Mouse (Mus musculus) cortical plate, adult 2 months (tissue): ENCODE measurements around the gene Cdkl4.

Experiments used
- CTCF ChIP-seq: fragments of 200-500 bp; IDR thresholded peaks from 2 replicates; pipeline ENCODE4 v1.5.1; 2011; ENCODE audit warnings: mild to moderate bottlenecking, control low read depth, low read length; ENCODE audit not compliant: insufficient read depth; ENCODE audit errors: extremely low read depth
- POLR2A ChIP-seq: fragments of 200-500 bp; IDR thresholded peaks from 2 replicates; pipeline ENCODE4 v1.6.1; 2011; ENCODE audit warnings: mild to moderate bottlenecking, low read length, control low read depth; ENCODE audit not compliant: insufficient read depth; ENCODE audit errors: extremely low read depth

DNA sequence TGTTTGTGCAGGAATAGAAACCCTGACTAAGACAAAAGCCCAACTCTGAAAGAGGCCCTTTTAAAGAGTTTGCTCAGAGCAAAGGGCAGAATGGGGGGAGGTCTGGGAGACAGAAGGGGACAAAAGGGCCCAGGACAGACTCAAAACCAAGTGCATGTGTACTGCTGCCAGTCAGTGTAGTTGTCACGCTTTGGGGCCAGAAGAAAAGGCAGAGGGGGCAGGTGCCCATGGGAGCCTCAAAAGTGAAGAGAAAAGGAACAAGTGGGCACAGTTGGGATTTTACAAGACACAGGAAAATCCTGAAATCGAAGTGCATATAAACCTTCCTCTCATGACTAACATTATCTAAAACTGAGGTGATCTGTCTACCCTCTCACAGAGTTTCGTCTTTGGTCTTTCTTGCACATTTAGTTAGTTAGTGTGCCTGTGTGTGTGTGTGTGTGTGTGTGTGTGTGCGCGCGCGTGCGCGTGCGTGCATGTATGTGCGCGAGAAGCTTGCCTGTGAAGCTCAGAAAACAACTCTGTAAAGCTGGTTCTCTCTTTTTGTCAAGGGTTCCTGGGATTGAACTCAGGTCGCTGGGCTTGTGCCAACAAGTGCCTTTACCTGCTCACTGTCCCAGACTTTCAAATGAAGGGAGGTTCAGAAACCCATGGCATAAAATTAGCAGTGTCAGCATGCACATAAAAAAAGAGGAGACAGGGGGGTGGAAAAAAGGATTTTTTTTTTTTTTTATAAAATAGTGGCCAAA is 5.3 kb downstream of the Cdkl4 start:
- TF ChIP-seq POLR2A (no peak), CTCF (no peak)
